Mouse (Mus musculus): ENCODE data around the gene Rnd1. TPM values are rescaled to one million over a fixed set of nuclear protein-coding genes. Genes with fewer than 3 reads are reported as not detected.

The Rnd1 gene
- polyA plus RNA-seq, 1 experiment from 2014 or later = 0.66 TPM

- Histone ChIP-seq H3K4me2 (ENCODE audit: low read length) (peak within 1 kb of the TSS; percentile 60), H3K4me3 (replicated peaks; ENCODE audit: low read depth, low read length) (peak within 1 kb of the TSS; percentile 57), H3K4me1 (replicated peaks; ENCODE audit: insufficient read depth, low read length) (no peaks in the 10 kb centered on the region), H3K36me3 (ENCODE audit: insufficient read depth, low read length) (peaks cover 9% of the 10 kb centered on the region), H3K27ac (peak within 1 kb of the TSS; percentile 80), H3K27me3 (ENCODE audit: insufficient read depth, low read length) (no peaks in the 10 kb centered on the region), H3K9me3 (replicated peaks; ENCODE audit: low read length) (no peaks in the 10 kb centered on the region), H3K9ac (ENCODE audit: low read depth, low read length) (peak within 1 kb of the TSS; percentile 78)
- ATAC-seq (replicated peaks; ENCODE audit: low FRiP score, low read depth) = peak; percentile 93
- TF ChIP-seq CTCF (IDR thresholded peaks at IDR 0.05; ENCODE audit: low read depth) = no peak; the same call in 1 of the 2 replicates
- WGBS = 4% methylated on average over 47 of the region's 48 CpGs
- DNase-seq (ENCODE audit: low spot score) = peak; percentile 98
Measured at GRCm38 (mm10) chr15:98662567-98663545, 14.4 kb downstream of the Rnd1 start, which contains the start of gene Ddx23. Gene Ddx23 (minus strand): TSS chr15:98662894.

- DNase-seq (ENCODE audit: low spot score) (peak; percentile 64), ATAC-seq (replicated peaks; ENCODE audit: low FRiP score, low read depth) (no peak)
Measured at GRCm38 (mm10) chr15:98662198-98662566, 15.1 kb downstream of the Rnd1 start.

GRCm38 (mm10) chr15:98656982-98657751 lies 20.1 kb downstream of the Rnd1 start:
- 81% methylated on average over 15 of the region's 15 CpGs for WGBS
- Histone ChIP-seq H3K4me3 (replicated peaks; ENCODE audit: low read depth, low read length) (no peak overlapping the region), H3K4me2 (ENCODE audit: low read length) (no peak overlapping the region), H3K9ac (ENCODE audit: low read depth, low read length) (no peak overlapping the region), H3K27ac (no peak overlapping the region), H3K27me3 (ENCODE audit: insufficient read depth, low read length) (no peaks in the 10 kb centered on the region), H3K4me1 (replicated peaks; ENCODE audit: insufficient read depth, low read length) (no peaks in the 10 kb centered on the region), H3K36me3 (ENCODE audit: insufficient read depth, low read length) (peaks cover 57% of the 10 kb centered on the region), H3K9me3 (replicated peaks; ENCODE audit: low read length) (no peaks in the 10 kb centered on the region)
- no peak for DNase-seq (ENCODE audit: low spot score)
- ATAC-seq (replicated peaks; ENCODE audit: low FRiP score, low read depth) = no peak
- peak; percentile 34 for TF ChIP-seq CTCF (IDR thresholded peaks at IDR 0.05; ENCODE audit: low read depth)

More at GRCm38 (mm10) chr15:98662198-98662566, 15.1 kb downstream of the Rnd1 start:
- Histone ChIP-seq H3K27me3 (ENCODE audit: insufficient read depth, low read length) (no peaks in the 10 kb centered on the region), H3K36me3 (ENCODE audit: insufficient read depth, low read length) (peaks cover 16% of the 10 kb centered on the region), H3K27ac (peak overlapping the region; percentile 80), H3K4me1 (replicated peaks; ENCODE audit: insufficient read depth, low read length) (no peaks in the 10 kb centered on the region), H3K9me3 (replicated peaks; ENCODE audit: low read length) (no peaks in the 10 kb centered on the region), H3K4me3 (replicated peaks; ENCODE audit: low read depth, low read length) (peak overlapping the region; percentile 57), H3K9ac (ENCODE audit: low read depth, low read length) (peak overlapping the region; percentile 78), H3K4me2 (ENCODE audit: low read length) (peak overlapping the region; percentile 60)
- WGBS = under 1% methylated on average over 14 of the region's 14 CpGs
- no peak for TF ChIP-seq CTCF (IDR thresholded peaks at IDR 0.05; ENCODE audit: low read depth)

- Histone ChIP-seq H3K36me3 (ENCODE audit: insufficient read depth, low read length) (peaks cover 87% of the 10 kb centered on the region), H3K27ac (no peak overlapping the region)
- DNase-seq (ENCODE audit: low spot score) = no peak
Measured at GRCm38 (mm10) chr15:98652174-98652573, 25.1 kb downstream of the Rnd1 start.

GRCm38 (mm10) chr15:98651431-98651830 lies 25.8 kb downstream of the Rnd1 start:
- H3K4me3 ChIP-seq (replicated peaks; ENCODE audit: low read depth, low read length) = no peak overlapping the region
- 91% methylated on average over 15 of the region's 15 CpGs for WGBS
- DNase-seq (ENCODE audit: low spot score) (no peak), ATAC-seq (replicated peaks; ENCODE audit: low FRiP score, low read depth) (no peak)
- H3K4me1 ChIP-seq (replicated peaks; ENCODE audit: insufficient read depth, low read length) = no peaks in the 10 kb centered on the region
- TF ChIP-seq CTCF (IDR thresholded peaks at IDR 0.05; ENCODE audit: low read depth) = no peak
- no peak overlapping the region for H3K9ac ChIP-seq (ENCODE audit: low read depth, low read length)
- H3K36me3 ChIP-seq (ENCODE audit: insufficient read depth, low read length) = peaks cover 87% of the 10 kb centered on the region
- H3K27me3 ChIP-seq (ENCODE audit: insufficient read depth, low read length) = no peaks in the 10 kb centered on the region
- H3K27ac ChIP-seq = no peak overlapping the region
- no peak overlapping the region for H3K4me2 ChIP-seq (ENCODE audit: low read length)
- H3K9me3 ChIP-seq (replicated peaks; ENCODE audit: low read length) = no peaks in the 10 kb centered on the region

More at GRCm38 (mm10) chr15:98652174-98652573, 25.1 kb downstream of the Rnd1 start:
- Histone ChIP-seq H3K27me3 (ENCODE audit: insufficient read depth, low read length) (no peaks in the 10 kb centered on the region), H3K4me3 (replicated peaks; ENCODE audit: low read depth, low read length) (no peak overlapping the region), H3K9ac (ENCODE audit: low read depth, low read length) (no peak overlapping the region), H3K9me3 (replicated peaks; ENCODE audit: low read length) (no peaks in the 10 kb centered on the region), H3K4me2 (ENCODE audit: low read length) (no peak overlapping the region), H3K4me1 (replicated peaks; ENCODE audit: insufficient read depth, low read length) (no peaks in the 10 kb centered on the region)
- no peak for TF ChIP-seq CTCF (IDR thresholded peaks at IDR 0.05; ENCODE audit: low read depth)
- WGBS = 93% methylated on average over 8 of the region's 8 CpGs
- ATAC-seq (replicated peaks; ENCODE audit: low FRiP score, low read depth) = no peak

- H3K36me3 ChIP-seq (ENCODE audit: insufficient read depth, low read length) = peaks cover 84% of the 10 kb centered on the region
- H3K9ac ChIP-seq (ENCODE audit: low read depth, low read length) = no peak overlapping the region
Measured at GRCm38 (mm10) chr15:98648071-98648470, 29.2 kb downstream of the Rnd1 start.

More at GRCm38 (mm10) chr15:98648071-98648470, 29.2 kb downstream of the Rnd1 start:
- no peaks in the 10 kb centered on the region for H3K27me3 ChIP-seq (ENCODE audit: insufficient read depth, low read length)
- WGBS = 89% methylated on average over 3 of the region's 3 CpGs
- no peak for TF ChIP-seq CTCF (IDR thresholded peaks at IDR 0.05; ENCODE audit: low read depth)
- DNase-seq (ENCODE audit: low spot score) = no peak
- no peak for ATAC-seq (replicated peaks; ENCODE audit: low FRiP score, low read depth)
- H3K27ac ChIP-seq = no peak overlapping the region
- H3K9me3 ChIP-seq (replicated peaks; ENCODE audit: low read length) = no peaks in the 10 kb centered on the region
- no peak overlapping the region for H3K4me2 ChIP-seq (ENCODE audit: low read length)
- H3K4me3 ChIP-seq (replicated peaks; ENCODE audit: low read depth, low read length) = no peak overlapping the region
- no peaks in the 10 kb centered on the region for H3K4me1 ChIP-seq (replicated peaks; ENCODE audit: insufficient read depth, low read length)

Measured in kidney, postnatal 0 days (tissue).